Mouse (Mus musculus): ENCODE measurements around the gene Zfp217.

Zfp217 gene

DNA sequence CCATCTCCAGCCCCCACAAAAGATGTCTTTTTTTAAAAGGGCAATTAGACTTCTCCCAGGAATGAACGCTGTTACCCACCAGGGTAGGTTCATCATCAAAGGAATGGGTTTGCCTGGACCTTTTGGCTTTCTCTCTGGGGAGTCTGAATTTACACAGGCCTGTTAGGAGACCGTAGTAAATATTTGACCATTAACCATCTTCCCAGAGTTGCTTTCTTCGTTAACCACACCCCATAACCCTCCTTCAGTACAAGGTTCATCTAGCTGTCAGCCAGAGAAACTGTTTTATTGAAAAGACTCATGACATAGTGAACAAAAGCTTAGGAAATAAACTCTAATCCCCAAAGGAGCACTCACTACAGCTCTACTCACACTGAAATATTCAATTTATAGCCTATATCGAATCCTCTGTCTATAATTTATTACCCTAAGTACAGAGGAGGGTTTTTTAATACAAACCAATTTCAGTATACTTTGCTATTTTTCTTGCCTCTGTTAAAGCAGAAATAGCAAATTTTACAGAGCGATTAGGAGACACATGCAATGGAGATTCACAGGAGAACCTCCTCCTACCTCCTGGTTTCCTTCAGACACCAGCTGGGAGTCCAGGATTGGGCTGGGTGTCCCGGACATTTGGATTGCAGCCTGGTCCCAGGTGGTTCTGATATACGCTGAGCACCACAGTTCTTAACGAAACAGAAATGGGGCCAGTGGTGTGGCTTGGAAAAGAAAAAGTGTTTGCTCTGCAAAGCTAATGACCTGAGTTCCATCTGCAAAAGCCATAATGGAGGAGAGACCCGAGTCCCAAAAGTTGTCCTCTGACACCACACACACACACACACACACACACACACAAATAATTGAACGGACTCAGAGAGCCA is 56.1 kb downstream of the Zfp217 start:
- no peak for DNase-seq

DNA sequence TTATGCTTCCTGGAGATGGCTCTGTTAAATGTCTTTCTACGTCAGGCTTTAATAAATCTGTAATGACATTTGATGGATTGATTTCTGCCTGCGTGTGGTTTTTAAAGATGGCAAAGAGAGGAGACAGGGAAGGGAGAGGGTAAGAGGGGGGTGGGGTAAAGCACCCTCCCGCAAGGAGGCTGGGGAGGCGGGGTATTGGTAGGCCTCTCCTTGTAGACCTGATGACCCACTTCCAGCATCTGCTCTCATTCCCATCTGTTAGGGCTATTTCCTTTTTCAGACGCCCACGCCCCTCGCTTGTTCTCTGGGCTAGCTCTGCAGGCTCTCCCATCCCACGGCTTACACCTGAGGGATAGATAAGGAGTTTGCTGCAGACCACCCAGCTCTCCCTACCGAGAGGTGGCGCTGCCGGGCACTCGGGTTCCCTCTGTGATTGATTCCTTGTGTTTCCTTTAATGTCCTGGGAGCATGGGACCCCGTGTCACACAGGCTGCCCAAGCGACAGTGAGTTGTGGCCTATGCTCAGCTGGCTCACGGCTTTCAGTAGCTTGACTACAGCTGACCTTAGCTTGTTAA is 69.4 kb downstream of the Zfp217 start:
- DNase-seq, result no peak

DNA sequence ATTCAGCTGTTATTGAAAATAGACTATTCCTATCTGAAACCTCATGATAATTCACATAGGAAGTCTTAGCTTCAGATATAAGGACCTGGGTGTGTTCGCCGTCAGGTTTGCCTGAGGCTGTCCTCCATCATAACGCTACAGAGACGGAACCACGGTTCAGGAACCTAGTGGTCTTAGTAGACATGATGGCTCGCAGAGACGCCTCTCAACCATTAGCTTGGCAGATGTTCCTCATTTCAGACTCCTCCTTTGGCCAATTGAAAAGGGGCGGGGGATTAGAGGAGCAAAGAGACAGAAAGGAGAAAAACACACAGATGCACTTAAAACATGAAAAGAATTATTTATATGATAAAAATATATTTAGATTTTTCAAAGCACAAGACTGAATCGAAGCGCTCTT is 69.9 kb downstream of the Zfp217 start:
- no peak for DNase-seq

- no peak for DNase-seq
Observed at GRCm38 (mm10) chr2:170076941-170077490, 70.9 kb downstream of the Zfp217 start.

GRCm38 (mm10) chr2:170070641-170071241 is 77.2 kb downstream of the Zfp217 start:
- DNase-seq, result no peak

- no peak for DNase-seq
Observed at GRCm38 (mm10) chr2:170069976-170070375, 77.9 kb downstream of the Zfp217 start.

DNA sequence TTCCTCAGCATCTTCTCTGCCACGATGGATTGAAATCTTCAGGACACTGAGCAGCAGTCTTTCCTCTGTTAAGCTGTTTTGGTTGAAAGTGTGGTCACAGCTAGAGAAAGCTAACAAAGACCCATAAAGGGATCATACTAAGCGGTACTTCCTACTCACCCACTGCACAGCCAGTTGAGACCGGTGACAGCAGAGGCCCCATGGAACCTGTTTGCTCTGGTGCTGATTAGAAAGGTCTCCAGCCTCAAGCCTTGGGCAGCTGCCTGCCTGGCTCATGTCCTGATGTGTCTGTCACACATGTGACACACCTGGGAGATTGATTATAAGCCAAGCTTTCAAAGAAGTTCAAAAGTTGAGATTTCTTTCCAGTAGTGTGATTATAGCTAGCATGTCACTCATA is 85.5 kb downstream of the Zfp217 start:
- no peak for DNase-seq

- no peak for DNase-seq
Observed at GRCm38 (mm10) chr2:170060066-170060465, 87.8 kb downstream of the Zfp217 start.

DNA sequence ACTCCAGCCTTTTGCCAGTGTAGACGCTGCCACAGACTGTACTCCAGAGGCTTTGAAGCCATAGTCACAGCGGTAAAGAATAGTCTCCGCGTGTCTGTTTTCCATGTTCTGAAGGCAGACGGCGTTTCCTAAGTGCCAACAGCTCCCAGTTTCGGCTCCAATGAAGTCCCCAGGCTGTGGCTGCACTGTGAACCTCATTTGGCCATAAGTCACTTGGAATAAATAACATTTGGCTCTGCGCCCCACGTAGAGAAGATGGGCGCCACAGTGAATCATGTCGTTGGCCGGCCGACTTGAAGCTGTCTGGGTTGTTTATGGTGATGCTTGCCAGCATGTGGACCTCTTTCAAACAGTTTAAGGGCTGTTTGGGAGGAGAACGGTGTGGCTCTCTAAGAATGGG is 89.1 kb downstream of the Zfp217 start:
- no peak for DNase-seq

All from cerebellum, adult 9-10 months (tissue).